In genomic region chr5:118277741-118278495, GRCm38 (mm10) we compare ENCODE assay signal across 17 mouse cellular contexts. TPM values are rescaled to one million over a fixed set of nuclear protein-coding genes. Genes with fewer than 3 reads are reported as not detected.
DNase-seq lines count a peak whose midpoint lies in the region; ATAC-seq and TF ChIP-seq lines count a peak whose summit lies in the region.
"Had no signal": no experiment of that assay in that cellular context is flagged by ENCODE, and none has a peak within 500 bp of the region (broad histone marks: within the 10 kb centered on the region; RNA-seq: fewer than 3 reads in every experiment).

No protein-coding gene starts in this region.

- DNase-seq in liver, adult 2 months (ENCODE audit: extremely low read depth, low read depth, low spot score): no peak
- peak; percentile 12 to 17 for DNase-seq in B cell, adult 2 months
- peak; percentile 67 for DNase-seq in ZHBTc4 (ENCODE audit: low read depth, low spot score)
- DNase-seq in cerebellum, adult 11-12 months: no peak
- DNase-seq in left cerebral cortex, postnatal 36 days (ENCODE audit: low spot score in 2 of 2): no peak
- DNase-seq: adrenal gland, postnatal 14 days; cerebellum, adult 2 months; gastrocnemius, adult 2 months; heart, adult 18-20 months; kidney, postnatal 10 days; right cerebral cortex, adult 18-20 months had no signal

- 0 out of 2 replicates have a peak, but pooled peaks cover 4% of the 10 kb centered on the region for H3K9me3 ChIP-seq in liver, embryonic 12.5 days (replicated peaks)
- H3K9me3 ChIP-seq in E14TG2a.4 (ENCODE audit: low read length): no peaks in the 10 kb centered on the region
- H3K9me3 ChIP-seq: embryonic facial prominence, embryonic 13.5 days; lung, embryonic 15.5 days had no signal

- H3K4me2 ChIP-seq in liver, embryonic 12.5 days: no peak overlapping the region
- H3K4me2 ChIP-seq: embryonic facial prominence, embryonic 13.5 days; lung, embryonic 15.5 days had no signal

- no peaks in the 10 kb centered on the region for H3K36me3 ChIP-seq in liver, adult 2 months (ENCODE audit: control insufficient read depth, insufficient read depth, low read length)
- H3K36me3 ChIP-seq in liver, embryonic 12.5 days: no peaks in the 10 kb centered on the region
- H3K36me3 ChIP-seq in E14TG2a.4 (ENCODE audit: insufficient read depth, low read length): no peaks in the 10 kb centered on the region
- H3K36me3 ChIP-seq: embryonic facial prominence, embryonic 13.5 days; lung, embryonic 15.5 days had no signal

- intact Hi-C loops in left cerebral cortex, postnatal 36 days (cut with DNase I): no loop called here

- no peaks in the 10 kb centered on the region for H3K79me2 ChIP-seq in liver, adult 2 months (ENCODE audit: control insufficient read depth, insufficient read depth, low read length)

- no peaks in the 10 kb centered on the region for H3K4me1 ChIP-seq in liver, adult 2 months (ENCODE audit: control insufficient read depth, insufficient read depth, low read length)
- H3K4me1 ChIP-seq in liver, embryonic 12.5 days: no peaks in the 10 kb centered on the region
- peaks cover 51% of the 10 kb centered on the region for H3K4me1 ChIP-seq in E14TG2a.4 (replicated peaks; ENCODE audit: low read depth, low read length)

- 90% methylated on average over 18 of the region's 18 CpGs for WGBS in liver, adult 2 months
- 68% methylated on average over 18 of the region's 18 CpGs for WGBS in liver, embryonic 12.5 days (ENCODE audit: insufficient replicate concordance)

- H3K9ac ChIP-seq in liver, adult 2 months (ENCODE audit: low read depth, low read length): no peak overlapping the region
- no peak overlapping the region for H3K9ac ChIP-seq in liver, embryonic 12.5 days
- H3K9ac ChIP-seq: embryonic facial prominence, embryonic 13.5 days; lung, embryonic 15.5 days had no signal

- H3K27me3 ChIP-seq in liver, adult 2 months (ENCODE audit: control insufficient read depth, insufficient read depth, low read length): 0 out of 2 replicates have a peak, but pooled peaks cover 2% of the 10 kb centered on the region
- H3K27me3 ChIP-seq in liver, embryonic 12.5 days (replicated peaks): peaks cover 36% of the 10 kb centered on the region
- H3K27me3 ChIP-seq in E14TG2a.4 (ENCODE audit: insufficient read depth, low read length): peaks cover 2% of the 10 kb centered on the region; the same call in 1 of the 2 replicates

- H3K4me3 ChIP-seq in liver, adult 2 months (ENCODE audit: insufficient read depth, low read depth, low read length): no peak overlapping the region
- H3K4me3 ChIP-seq in liver, embryonic 12.5 days: no peak overlapping the region
- H3K4me3 ChIP-seq in E14TG2a.4 (replicated peaks; ENCODE audit: low read length): peak overlapping the region; percentile 71
- H3K4me3 ChIP-seq: embryonic facial prominence, embryonic 13.5 days; gastrocnemius, adult 2 months; lung, embryonic 15.5 days; megakaryocyte, embryonic 14.5 days had no signal

- no peak overlapping the region for H3K27ac ChIP-seq in liver, adult 2 months (replicated peaks; ENCODE audit: insufficient read depth, low read depth, low read length)
- no peak overlapping the region for H3K27ac ChIP-seq in liver, embryonic 12.5 days
- H3K27ac ChIP-seq: embryonic facial prominence, embryonic 13.5 days; gastrocnemius, adult 2 months; lung, embryonic 15.5 days had no signal

- no peak for TF ChIP-seq POLR2A in liver, adult 2 months (IDR thresholded peaks at IDR 0.05; ENCODE audit: extremely low read depth, insufficient read depth, low read length)

- ATAC-seq in liver, embryonic 12.5 days: no peak
- ATAC-seq: midbrain, embryonic 16.5 days had no signal

- TF ChIP-seq CTCF in liver, adult 2 months (IDR thresholded peaks at IDR 0.05; ENCODE audit: low read depth, low read length): 0 out of 2 replicates have a peak, but pooled peaks have one; percentile 8
- peak; percentile 73 for TF ChIP-seq CTCF in E14TG2a.4 (conservative IDR thresholded peaks at IDR 0.05; ENCODE audit: low read length)

RNA-seq across cellular contexts. Expression of gene 2410131K14Rik, which starts 32.9 kb away (rescaled TPM):
- 3.0 and 3.2 TPM in 2 replicates for total RNA-seq in liver, adult 2 months (2014; rRNA removed)
- 3.9 and 5.0 TPM in 2 replicates for polyA plus RNA-seq in liver, adult 2 months (2012; rRNA removed)
- polyA plus RNA-seq in liver, embryonic 12.5 days (2016; fragmentation: Nextera tagmentation; extraction: Ambion mirVana): 2.3 and 2.6 TPM in 2 replicates
- total RNA-seq in left cerebral cortex, postnatal 36 days (2021): 10 to 100 TPM; 12.4 to 13.3 TPM

RNA-seq across cellular contexts. Expression of gene Rnft2, which starts 33.0 kb away (rescaled TPM):
- 0.81 and 1.2 TPM in 2 replicates for total RNA-seq in liver, adult 2 months (2014; rRNA removed)
- 0.26 and 0.50 TPM in 2 replicates for polyA plus RNA-seq in liver, adult 2 months (2012; rRNA removed)
- 0.52 and 0.54 TPM in 2 replicates for polyA plus RNA-seq in liver, embryonic 12.5 days (2016; fragmentation: Nextera tagmentation; extraction: Ambion mirVana)
- total RNA-seq in left cerebral cortex, postnatal 36 days (2021): 10 to 100 TPM; 82.8 to 85.9 TPM

Comparison
In these comparisons a context has a peak if more than half of its experiments do, and no peak if none do; other contexts are left out.
1. DNase-seq: peak in B cell, adult 2 months (2 of 2) and ZHBTc4 (single experiment); none in liver, adult 2 months (single experiment), cerebellum, adult 11-12 months (single experiment) and left cerebral cortex, postnatal 36 days (0 of 2).
2. RNA of gene Rnft2, which starts 33.0 kb away (total RNA-seq): 82.8 to 85.9 TPM in left cerebral cortex, postnatal 36 days; 0.81 to 1.2 TPM in liver, adult 2 months; every median in the first group is over 10 times any median in the second.